Mouse (Mus musculus) testis, postnatal 10 days (tissue): ENCODE measurements around the gene Serpina1e.
"Not testable (repeated sequence)": the region's sequence is repeated elsewhere in the genome, so short reads cannot be mapped to it uniquely, and the experiment has no call there.

Experiments
- DNase-seq: peaks from one replicate; pipeline ENCODE4 v3.0.0; 2021; ENCODE audit warnings: low spot score

Gene Serpina1e

DNA sequence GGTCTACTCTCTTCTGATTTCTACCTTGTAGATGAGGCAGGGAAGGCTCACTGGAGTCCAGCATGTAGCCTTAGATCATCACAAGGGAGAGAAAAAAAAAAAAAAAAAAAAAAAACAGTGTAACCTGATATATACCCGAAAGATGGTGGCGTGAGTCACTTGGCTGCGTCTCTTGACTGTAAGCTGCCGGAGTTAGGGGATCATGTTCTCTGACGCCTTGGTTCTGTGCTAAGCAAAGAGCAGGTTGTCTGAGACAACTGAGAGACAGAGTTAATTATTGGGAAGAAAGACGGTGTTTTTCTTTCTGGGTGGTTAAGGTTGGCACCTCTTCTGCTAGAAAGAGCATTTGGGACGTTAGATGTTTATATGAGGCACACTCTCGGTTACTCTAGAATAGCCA lies 4.1 kb upstream of the Serpina1e start:
- no peak for DNase-seq

DNA sequence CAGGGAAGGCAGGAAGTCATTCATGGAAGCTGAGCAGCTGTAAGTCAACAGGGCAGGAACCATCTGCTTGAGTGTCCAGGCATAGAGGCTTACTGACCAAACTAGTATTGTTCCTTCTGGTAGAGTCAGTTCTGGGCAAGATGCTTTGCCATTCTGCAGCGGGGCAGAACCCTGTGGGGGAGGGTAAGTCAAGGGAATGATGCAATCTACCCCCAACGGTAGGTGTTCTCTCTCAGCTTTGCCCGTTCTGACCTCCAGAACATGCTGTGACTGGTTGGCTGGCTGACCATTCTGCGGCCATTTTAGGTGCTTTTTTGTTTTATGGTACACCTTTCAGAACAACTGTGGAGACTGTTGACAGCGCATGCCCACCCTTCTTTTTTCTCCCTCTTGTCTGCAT lies 3.6 kb upstream of the Serpina1e start:
- DNase-seq = no peak

DNA sequence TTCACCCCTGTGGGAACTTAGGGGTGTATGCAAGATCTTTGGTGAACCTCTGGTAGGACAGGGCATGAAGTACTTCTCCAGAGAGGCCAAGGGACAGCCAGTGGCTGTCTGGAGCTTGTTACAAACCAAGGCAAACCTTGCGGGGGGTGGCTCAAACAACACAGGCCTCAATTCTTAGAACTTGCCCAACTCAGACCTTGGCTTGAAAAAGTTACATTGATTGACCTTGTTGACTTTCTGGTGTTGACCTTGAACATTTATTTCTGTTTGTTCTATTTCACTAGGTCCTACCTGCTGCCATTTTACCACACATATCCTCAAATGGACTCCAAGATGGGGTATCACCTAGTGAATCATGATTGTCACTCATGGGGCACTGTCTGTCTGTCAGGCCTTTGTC lies 2.9 kb upstream of the Serpina1e start:
- DNase-seq = no peak

GRCm38 (mm10) chr12:103956555-103956954 lies 2.2 kb downstream of the Serpina1e start:
- DNase-seq = not testable (repeated sequence)

DNA sequence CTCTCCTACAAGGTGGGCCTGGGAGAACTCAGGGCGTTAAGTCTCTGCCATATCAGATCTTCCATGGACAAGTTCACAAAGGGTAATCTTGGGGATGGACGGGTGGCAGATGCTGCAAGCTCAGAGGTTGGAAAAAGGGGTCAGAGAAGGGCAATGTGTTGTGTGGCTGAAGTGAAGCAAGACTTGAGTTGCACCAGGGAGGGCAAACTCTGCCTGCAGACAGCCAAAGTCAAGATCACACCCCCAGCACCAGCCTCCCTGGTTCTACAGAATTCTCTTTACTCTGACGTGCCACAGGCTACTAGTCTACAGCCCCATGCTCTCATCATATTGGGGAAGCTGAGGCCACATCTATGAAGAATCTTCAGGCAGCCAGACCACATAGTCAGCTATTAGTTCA lies 5.8 kb downstream of the Serpina1e start:
- DNase-seq = not testable (repeated sequence)

DNA sequence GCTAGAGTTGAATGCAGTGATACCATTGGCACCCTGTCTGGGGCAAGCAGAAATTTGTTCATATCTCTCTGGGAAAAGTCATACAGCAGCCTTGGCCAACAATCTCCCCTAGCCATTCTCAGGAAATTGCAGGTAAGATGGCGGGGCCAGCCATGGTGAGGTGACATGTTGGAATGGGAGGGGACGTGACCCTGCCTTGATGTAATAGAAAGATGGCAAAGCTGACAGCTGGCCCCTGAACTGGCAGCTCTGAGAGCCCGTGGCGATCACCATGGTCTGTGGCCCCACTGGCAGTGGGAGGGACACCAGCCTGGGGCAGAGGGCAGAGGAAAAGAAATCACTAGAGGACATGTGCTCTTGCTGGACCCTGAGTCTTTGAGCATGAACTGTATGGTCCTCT lies 12.5 kb downstream of the Serpina1e start:
- DNase-seq = no peak

DNA sequence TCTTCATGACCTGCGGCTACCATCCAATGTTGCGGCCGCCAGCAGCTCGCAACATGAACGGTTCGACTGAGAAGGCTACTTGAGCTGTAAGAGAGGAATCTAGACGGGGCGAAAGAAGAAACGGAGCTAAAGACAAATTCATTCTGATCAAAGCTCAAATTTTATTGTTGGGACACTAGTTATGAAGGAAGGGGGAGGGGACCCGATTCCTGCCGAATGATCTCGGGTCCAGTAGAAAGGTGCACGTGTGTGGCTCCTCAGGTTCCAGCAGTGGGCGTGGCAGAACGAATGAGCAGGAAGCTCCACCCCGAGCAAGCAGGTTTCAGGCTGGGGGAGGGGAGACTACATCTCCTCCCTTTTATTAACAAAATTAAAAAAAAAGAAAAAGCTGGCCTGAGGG lies 49.6 kb downstream of the Serpina1e start:
- not testable (repeated sequence) for DNase-seq

GRCm38 (mm10) chr12:103907746-103908145 lies 51.0 kb downstream of the Serpina1e start:
- DNase-seq = not testable (repeated sequence)

- DNase-seq = not testable (repeated sequence)
These were observed 53.9 kb downstream of the Serpina1e start, which contains the start of gene Serpina1c for GRCm38 (mm10) chr12:103904837-103905340. Gene Serpina1c, minus strand, starts transcription at chr12:103904887.

GRCm38 (mm10) chr12:103901929-103902328 lies 56.8 kb downstream of the Serpina1e start:
- not testable (repeated sequence) for DNase-seq
